Mouse (Mus musculus): ENCODE results near the gene Dip2b. TPM values are rescaled to one million over a fixed set of nuclear protein-coding genes. Genes with fewer than 3 reads are reported as not detected.
A peak's percentile ranks its signal among the peaks of the same experiment; 100 is the strongest.

Dip2b gene
- total RNA-seq, 2 experiments from 2014 or later, result 38.7 to 39.2 TPM

- no peak for DNase-seq
Measured at GRCm38 (mm10) chr15:100129151-100129790, 90.8 kb downstream of the Dip2b start.

GRCm38 (mm10) chr15:100139665-100140064 lies 101.2 kb downstream of the Dip2b start:
- no peak for DNase-seq

- no peak for DNase-seq
Measured at GRCm38 (mm10) chr15:100140428-100140827, 102.0 kb downstream of the Dip2b start.

- DNase-seq, result no peak
Measured at GRCm38 (mm10) chr15:100143091-100143801, 104.8 kb downstream of the Dip2b start.

GRCm38 (mm10) chr15:100144854-100145824 lies 106.7 kb downstream of the Dip2b start:
- no peak for DNase-seq

- no peak for DNase-seq
Measured at GRCm38 (mm10) chr15:100145917-100146316, 107.5 kb downstream of the Dip2b start.

GRCm38 (mm10) chr15:100150593-100150992 lies 112.1 kb downstream of the Dip2b start:
- no peak for DNase-seq

GRCm38 (mm10) chr15:100152321-100152720 lies 113.9 kb downstream of the Dip2b start:
- DNase-seq, result no peak

GRCm38 (mm10) chr15:100153024-100153423 lies 114.6 kb downstream of the Dip2b start:
- no peak for DNase-seq

GRCm38 (mm10) chr15:100156095-100156707 lies 117.7 kb downstream of the Dip2b start:
- DNase-seq, result no peak

GRCm38 (mm10) chr15:100156781-100157470 lies 118.5 kb downstream of the Dip2b start:
- DNase-seq, result no peak

GRCm38 (mm10) chr15:100158985-100159384 lies 120.5 kb downstream of the Dip2b start:
- no peak for DNase-seq

GRCm38 (mm10) chr15:100161747-100162280 lies 123.3 kb downstream of the Dip2b start:
- DNase-seq, result no peak

GRCm38 (mm10) chr15:100163381-100164051 lies 125.1 kb downstream of the Dip2b start:
- DNase-seq, result no peak

GRCm38 (mm10) chr15:100166464-100166863 lies 128.0 kb downstream of the Dip2b start:
- DNase-seq, result no peak

- DNase-seq, result peak; percentile 69
Measured at GRCm38 (mm10) chr15:100167791-100168190, 129.3 kb downstream of the Dip2b start.

- DNase-seq, result peak; percentile 48
Measured at GRCm38 (mm10) chr15:100168191-100168606, 129.7 kb downstream of the Dip2b start.

- no peak for DNase-seq
Measured at GRCm38 (mm10) chr15:100175176-100175575, 136.7 kb downstream of the Dip2b start.

GRCm38 (mm10) chr15:100177167-100177566 lies 138.7 kb downstream of the Dip2b start:
- no peak for DNase-seq

GRCm38 (mm10) chr15:100177575-100177974 lies 139.1 kb downstream of the Dip2b start:
- DNase-seq, result no peak

GRCm38 (mm10) chr15:100178487-100178886 lies 140.0 kb downstream of the Dip2b start:
- no peak for DNase-seq
